Mouse (Mus musculus) cerebellum, adult 9-11 months (tissue): ENCODE measurements around the gene Lnx2.

ENCODE experiments used
- DNase-seq: peaks from one replicate; pipeline ENCODE4 v3.0.0; 2022

Lnx2 gene

GRCm38 (mm10) chr5:147050816-147051499 lies 25.4 kb downstream of the Lnx2 start:
- no peak for DNase-seq

DNA sequence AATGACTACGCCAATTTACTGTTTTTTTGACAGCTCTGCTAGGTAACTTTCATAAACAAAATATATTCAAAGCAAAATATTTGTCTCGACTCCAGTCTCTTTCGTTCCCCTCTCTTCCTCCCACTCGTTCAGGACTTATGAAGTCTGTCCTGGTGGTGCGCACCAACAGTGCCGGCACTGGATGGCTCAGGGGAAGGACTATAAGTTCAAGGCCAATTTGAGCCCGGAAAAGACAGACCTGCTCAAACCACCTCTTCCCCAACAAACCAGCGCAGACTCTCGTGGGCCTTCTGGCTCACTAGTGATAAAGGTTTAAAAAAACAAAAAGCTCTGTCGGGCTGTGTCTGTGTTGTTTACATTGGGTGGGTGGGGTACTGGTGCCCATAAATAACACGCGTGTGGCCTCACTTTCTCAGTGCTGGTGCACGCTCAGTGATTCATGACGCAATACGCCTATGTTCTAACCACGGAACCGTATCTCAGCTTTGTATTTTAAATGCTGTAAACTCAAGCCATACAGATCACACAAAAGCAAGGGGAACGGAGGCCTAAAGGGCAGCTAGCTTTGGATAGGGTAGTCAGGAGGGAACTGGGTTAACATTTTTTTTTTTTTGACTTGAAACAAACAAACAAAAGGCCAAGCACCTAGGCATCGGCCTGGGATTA lies 26.7 kb downstream of the Lnx2 start:
- no peak for DNase-seq

DNA sequence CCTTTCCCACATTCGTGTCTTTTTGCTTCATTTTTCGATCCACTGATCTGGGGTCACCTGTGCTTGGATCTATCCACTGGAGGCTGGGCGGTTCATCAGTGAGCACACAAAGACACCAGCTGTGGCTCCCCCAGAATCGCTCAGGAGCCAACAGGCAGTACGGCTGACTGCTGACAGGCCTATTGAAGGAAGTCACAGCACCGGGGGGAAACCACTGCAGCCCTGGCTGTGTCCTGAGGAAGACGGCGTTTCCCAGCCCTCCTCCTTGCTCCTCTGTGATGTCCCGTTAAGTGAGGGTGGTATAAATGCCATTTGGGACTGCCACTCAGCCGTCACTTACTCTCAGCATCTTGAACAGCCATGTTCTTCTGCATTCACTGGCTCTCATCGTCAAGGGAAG lies 30.5 kb downstream of the Lnx2 start:
- no peak for DNase-seq

DNA sequence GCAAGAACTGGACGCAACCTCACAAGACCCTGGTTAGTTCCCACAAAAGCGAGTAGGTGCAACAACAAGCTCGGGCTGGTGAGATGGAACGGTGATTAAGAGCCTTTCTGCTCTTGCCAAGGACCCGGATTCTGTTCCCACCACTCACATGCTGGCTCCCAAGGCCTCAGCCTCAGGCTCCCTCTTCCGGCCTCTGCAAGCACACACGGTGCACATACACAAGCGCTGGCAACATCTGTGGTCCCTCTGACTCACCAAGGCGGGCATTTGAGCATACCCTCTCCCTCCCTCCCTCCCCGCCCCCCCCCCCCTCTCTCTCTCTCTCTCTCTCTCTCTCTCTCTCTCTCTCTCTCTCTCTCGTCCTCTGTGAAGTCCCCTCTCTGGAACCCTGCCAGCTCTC lies 31.1 kb downstream of the Lnx2 start:
- DNase-seq: no peak

- no peak for DNase-seq
These were observed 33.0 kb downstream of the Lnx2 start for GRCm38 (mm10) chr5:147043240-147043844.

DNA sequence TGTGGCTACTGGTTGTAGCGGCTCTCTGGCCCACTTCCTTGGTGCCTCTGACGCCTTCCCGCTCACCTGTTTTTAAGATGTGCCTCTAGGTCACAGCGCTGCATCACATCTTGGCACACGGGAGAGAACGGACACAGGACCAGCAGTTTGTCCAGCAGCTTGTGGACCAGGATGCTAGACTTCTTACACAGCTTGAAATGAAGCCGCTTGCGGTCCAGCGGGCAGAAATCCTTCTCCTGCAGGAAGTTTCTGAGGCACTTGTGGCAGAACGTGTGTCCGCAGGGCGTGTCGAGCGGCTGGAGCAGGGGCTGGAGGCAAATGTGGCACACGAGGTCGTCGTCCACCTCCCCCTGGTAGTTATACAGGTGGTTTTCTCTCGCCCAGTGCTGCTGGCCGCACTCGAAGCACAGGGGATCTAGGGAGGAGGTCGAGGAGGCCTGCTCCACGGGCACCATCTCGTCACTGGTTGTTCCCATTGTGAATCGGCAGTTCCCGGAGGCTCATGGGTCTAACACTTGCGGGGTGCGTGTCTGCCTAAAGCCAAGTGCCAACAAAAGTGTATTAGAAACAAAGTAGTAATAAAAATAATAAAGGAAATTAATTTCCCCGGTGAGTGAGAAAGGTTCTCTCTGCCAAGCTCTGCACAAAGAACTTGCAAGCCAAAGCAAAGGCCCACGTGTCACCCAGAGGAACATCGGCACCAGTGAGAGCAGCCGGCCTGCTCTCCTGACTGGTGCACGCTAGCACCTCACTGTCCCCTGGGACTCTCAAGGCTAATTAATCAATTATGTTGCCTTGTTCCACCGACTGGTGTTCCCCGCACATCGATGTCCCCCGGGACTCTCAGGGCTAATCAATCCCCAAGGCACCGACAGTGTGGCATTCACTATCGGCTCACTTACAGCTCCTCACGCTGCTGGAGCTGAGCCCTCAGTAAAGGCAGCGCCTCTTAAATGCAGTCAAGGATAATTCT lies 34.1 kb downstream of the Lnx2 start:
- DNase-seq: peak; percentile 60

- no peak for DNase-seq
These were observed 37.0 kb downstream of the Lnx2 start for GRCm38 (mm10) chr5:147039394-147039793.

DNA sequence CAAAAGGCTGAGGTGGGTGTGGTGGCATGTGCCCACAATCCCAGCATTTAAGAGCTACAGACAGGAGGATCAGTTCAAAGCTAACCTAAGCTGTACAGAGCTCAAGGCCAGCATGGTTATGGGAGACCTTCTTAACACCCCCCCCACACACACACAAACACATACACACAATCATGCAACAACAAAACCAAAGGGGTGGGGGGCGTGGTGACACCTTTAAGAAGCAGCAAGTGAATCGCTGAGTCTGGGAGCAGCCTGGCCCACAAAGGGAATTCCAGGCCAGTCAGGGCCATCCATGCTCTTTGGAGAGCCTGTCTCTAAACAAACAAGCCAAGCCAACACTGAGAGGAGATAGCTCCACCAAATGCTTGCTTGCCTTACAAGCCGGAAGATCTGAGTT lies 38.8 kb downstream of the Lnx2 start:
- DNase-seq: no peak

- no peak for DNase-seq
These were observed 39.7 kb downstream of the Lnx2 start for GRCm38 (mm10) chr5:147036661-147037060.

GRCm38 (mm10) chr5:147036028-147036427 lies 40.4 kb downstream of the Lnx2 start:
- no peak for DNase-seq

DNA sequence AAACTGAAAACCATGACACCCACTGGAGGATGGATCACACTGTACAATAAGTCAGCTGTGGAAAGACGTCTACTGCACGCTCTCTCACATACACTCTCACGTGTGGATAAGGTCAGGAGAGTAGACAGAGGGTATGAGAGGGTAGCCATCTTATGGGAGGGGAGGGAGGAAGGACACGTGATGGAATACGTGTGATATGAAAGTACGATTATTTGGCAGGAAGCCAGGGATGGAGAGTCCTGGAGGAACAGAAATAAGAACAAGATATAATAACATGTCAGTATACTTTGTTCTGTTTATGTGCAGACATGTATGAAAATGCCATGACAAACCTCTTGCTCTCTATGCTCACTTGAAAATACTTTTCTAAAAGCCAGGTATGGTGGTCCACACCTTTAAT lies 41.1 kb downstream of the Lnx2 start:
- no peak for DNase-seq

DNA sequence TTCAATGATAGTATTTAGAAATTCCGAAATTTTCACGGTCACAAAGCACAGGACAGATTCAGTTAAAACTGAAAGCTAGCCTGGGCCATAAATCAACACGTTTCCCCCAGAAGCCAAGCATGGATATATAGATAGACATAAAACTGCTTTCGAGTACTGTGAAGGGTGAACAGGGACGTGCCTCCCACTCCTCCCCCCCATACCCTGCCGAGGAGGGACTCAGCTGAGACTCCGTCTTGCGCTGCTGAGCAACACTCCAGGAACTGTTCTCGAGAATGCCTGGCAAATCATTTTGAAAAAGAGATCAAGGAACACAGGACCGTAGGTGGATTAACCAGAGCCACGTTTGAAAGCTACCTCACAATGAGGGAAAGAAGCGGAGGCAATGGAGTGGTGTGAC lies 42.1 kb downstream of the Lnx2 start:
- no peak for DNase-seq

GRCm38 (mm10) chr5:147033155-147033554 lies 43.2 kb downstream of the Lnx2 start:
- no peak for DNase-seq

DNA sequence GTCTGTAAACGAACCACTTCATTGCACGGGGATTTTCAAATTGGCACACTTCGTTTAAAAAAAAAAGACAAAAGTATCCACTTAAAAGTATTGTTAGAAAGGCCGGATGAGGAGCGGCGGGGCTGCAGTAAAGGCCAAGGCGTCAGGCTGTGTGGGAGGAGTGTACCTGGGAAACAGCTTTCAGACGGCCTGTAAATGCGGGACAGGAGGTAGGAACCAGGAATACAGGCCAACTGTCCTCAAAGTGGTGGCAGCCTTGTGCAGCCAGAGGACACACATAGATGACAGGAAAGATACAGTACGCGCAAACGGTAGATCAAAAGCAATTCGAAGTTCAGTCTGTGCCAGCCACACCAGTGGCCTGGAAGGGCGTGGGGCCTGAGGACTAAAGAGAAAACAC lies 45.1 kb downstream of the Lnx2 start:
- DNase-seq: peak; percentile 50

DNA sequence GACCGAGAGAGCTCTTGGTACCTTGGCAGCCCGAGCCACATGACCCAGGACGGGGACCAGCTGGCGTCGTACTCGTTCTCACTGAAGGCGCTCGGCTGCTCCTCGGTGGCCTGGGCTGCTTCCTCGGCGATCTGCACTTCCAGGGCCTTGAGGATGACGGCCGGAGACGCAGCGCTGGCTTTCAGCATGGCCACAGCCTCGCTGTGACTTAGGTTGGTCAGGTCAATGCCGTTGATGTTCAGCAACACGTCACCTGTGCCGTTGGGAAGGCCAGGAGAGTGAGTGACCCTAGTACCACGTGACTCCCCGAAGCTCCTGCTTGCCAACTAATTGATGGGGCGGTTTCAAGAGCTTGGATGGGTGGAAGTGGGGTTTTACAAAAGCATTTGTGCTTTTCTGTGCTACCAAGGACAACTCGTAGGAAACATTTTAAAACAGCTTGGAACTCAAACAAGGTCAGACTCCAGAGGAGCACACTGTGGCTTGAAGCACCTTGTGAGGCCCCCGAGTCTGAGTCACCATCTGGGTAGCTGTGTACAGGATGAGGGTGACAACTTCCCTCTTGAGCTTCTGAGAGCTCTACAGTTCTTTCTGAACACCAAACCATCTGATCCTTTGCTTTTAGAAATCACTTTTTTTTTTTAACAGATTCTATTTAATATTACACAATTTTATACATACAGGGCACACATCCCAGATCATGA lies 51.9 kb downstream of the Lnx2 start:
- DNase-seq: peak; percentile 78

DNA sequence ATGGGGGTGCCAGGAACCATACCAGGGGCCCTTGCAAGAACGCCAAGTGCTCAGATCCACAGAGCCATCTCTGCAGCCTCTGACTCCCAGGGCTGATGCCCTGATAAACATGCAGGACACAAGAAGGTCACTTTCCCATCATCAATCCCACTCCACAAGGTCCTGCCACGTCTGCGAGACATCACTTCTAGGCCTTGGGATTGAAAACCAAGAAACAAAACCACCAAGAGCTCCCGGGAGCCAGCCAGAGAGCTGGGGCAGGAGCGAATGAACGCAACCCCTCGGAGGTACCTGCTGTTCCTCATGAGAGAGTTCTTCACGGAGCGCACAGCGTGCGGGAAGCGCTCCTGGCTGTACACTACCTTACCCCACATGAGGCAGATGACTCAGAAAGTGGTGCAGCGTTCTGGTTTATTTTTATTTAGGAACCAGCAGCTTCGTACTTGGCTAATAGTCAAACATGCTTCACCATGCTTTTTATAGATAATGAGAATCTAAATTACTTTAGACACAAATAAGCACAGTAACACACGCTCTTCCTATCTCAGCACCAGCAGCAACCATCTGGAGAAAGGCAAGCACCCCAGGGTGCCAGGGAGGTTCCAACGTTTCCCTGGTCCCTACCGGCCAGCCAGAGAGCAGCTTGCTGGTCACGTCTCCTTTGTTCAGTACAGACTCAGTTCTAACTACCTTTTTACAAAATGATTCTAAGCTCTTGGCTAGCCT lies 53.0 kb downstream of the Lnx2 start:
- DNase-seq: peak; percentile 87

DNA sequence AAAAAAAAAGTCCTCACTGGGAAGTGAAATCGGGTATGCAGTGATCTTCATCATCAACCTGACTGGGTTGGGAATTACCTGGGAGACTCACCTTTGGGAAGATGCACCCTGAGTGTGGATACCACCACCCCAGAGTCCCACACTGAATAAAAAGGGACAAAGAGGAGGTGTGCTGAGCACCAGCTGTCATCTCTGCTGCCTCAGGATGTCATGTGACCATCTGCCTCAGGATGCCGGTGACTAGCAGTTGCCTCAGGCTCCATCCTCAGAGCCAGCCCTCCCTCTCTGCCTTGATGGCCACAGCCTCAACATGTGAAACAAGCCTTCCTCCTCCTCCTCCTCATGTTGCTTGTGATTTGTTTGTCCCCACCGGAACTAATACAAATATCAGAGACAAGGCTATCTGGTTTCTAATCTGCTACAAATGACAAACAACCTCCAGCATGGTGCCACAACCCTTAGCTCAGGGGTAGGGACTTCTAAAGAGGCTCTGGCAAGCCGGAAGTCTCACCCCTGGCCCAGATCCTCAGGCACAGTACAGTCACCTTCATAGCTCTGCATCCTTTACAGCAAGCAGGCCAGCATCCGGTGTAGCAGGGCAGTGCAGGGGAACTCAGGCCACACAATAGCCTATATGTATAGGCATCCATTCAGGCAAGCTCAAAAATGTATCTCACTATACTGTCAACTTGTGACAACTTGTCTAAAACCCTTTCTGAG lies 54.7 kb downstream of the Lnx2 start:
- DNase-seq: peak; percentile 69

DNA sequence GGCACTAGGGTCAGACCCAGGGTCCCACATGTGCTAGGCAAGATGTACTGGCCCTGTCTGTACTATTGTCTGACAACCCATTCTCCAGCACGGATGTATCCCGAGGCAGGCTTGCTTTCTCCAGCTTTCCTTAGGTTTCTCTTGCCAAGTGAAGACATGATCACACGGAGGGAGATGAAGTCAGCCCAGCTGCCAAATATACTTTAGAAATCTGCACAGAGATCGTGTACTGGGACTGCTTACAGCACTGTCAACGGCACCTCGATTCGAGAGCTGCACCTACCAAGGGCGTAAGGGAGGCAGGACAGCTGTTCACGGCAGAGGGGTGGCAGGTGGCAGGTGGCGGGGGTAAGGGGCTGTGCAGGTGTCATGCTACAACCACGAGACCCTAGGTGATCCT lies 55.8 kb downstream of the Lnx2 start:
- DNase-seq: peak; percentile 46

DNA sequence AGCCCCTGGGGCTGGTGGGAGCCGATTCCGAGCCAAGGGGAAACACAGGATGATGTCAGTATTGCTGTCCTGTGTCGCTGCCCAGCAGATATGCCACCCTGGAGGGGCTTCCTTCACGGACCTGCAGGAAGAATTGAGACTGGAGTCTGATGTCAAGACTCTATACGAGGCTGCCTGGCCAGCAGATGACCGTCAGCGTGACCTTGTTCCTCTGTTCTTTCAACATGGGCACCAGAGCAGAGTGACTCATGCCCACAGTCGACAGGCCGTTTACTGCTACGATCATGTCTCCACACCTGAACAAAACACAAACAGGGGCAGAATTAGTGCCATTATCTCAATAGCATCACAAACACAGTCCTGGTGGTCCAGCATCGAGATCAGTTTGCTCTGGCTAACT lies 57.6 kb downstream of the Lnx2 start:
- no peak for DNase-seq

DNA sequence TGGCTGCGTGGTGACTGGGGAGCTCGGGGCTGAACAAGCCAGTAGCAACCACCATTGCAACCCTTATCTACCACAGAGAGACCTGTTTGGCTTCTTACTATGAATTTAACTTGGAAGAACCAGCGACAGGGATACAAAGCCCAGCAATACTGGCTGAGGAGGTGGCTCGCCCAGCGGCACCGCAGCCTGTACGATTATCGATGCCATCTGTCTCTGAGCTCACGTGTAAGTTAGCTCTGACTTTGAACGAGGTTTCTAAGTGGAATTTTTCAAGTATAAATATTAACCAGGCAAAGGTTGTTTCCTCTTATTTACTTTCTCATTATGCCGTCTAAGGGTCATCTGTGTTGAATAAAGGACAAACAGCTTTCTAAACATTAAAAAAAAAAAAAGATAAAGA lies 58.9 kb downstream of the Lnx2 start:
- DNase-seq: no peak

GRCm38 (mm10) chr5:147016622-147017021 lies 59.8 kb downstream of the Lnx2 start:
- no peak for DNase-seq
